Mouse (Mus musculus) kidney, postnatal 10 days (tissue): Measurements from ENCODE around the gene Comt.

Experiments
- DNase-seq: peaks from one replicate; pipeline ENCODE4 v3.0.0; 2021; ENCODE audit warnings: mixed read lengths

Comt gene

DNA sequence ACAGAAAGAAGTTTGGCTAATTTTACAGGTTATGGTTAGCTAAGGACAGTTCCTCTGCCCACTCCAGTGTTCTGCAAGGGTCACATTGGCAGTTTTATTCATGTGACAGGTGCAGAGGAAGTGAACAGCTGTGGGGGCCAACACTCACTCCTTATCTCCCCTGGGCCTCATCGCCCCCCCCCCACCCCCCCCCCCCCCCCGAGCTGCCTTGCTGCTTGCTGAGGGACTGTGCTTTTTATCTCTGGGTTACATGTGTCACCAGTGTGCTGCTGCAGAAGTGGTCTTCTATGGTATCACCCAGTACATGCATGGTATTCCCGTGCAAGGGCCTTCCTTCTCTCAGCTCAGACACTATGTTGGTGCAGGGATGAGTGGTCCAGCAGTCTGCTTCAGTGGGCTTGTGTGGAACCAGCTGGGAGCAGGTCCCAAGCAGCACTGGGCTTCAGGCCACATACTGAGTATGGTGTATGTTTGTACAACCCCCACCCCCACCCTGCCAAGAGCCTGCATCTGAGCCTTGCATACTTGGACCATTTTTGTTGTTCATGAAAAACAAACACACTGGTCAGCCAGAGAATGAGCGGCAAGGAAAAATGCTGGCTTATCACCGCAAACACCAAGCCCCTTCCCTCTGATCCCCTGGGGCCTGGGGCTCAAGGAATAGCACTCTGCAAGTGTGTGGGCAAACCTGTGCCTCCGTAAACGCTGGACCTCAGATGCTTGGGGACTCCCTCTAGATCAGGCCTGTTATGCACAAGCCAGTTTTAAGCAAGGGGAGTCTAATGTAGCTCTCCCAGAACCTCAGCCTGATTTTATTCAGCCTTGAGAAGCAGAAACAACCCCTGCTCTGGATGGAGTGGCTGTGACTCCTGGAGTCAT lies 38.7 kb downstream of the Comt start:
- DNase-seq = peak; percentile 69

- peak; percentile 12 for DNase-seq
Observed at GRCm38 (mm10) chr16:18386972-18387371, 39.7 kb downstream of the Comt start.

GRCm38 (mm10) chr16:18386451-18386850 lies 40.2 kb downstream of the Comt start:
- DNase-seq = peak; percentile 51

DNA sequence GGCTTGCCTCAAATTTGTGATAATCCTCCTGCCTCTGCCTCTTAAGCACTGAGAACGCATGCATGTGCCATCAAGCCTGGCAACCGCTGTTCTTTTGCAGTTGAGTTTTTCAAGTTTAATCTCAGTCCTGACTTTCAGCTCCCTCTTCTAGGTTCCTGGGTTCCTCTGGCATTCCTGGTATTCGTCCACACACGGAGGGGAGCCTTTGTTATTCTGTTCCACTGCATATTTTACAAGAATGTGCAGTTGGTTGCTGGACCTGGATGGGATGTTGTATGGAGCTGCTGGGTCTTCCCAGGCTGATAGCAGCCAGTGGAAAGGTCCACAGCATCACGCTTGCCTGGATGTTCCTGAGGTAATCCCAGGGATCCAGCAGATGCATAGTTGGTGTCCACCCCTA lies 41.2 kb downstream of the Comt start:
- DNase-seq = no peak

DNA sequence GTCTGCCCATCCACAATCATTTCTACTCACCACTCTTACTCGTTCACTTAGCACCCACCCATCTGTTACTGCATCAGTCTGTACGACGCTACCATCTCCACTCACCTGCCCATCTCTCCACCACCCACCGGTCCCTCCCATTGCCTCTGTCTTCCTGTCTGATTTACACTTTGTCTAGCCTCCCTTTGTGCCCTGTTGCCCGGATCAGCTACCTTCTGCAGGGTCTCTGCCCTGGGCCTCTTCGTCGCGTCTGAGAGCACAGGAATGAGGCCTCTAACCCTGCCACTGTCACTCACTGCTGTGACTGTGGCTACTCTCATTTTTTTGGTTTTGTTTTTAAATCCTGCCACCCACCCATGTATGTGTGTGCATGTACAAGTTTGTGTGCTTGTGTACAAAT lies 42.0 kb downstream of the Comt start:
- DNase-seq = no peak

- DNase-seq = peak; percentile 40
Observed at GRCm38 (mm10) chr16:18384211-18384610, 42.4 kb downstream of the Comt start.

GRCm38 (mm10) chr16:18383756-18384155 lies 42.9 kb downstream of the Comt start:
- peak; percentile 75 for DNase-seq

DNA sequence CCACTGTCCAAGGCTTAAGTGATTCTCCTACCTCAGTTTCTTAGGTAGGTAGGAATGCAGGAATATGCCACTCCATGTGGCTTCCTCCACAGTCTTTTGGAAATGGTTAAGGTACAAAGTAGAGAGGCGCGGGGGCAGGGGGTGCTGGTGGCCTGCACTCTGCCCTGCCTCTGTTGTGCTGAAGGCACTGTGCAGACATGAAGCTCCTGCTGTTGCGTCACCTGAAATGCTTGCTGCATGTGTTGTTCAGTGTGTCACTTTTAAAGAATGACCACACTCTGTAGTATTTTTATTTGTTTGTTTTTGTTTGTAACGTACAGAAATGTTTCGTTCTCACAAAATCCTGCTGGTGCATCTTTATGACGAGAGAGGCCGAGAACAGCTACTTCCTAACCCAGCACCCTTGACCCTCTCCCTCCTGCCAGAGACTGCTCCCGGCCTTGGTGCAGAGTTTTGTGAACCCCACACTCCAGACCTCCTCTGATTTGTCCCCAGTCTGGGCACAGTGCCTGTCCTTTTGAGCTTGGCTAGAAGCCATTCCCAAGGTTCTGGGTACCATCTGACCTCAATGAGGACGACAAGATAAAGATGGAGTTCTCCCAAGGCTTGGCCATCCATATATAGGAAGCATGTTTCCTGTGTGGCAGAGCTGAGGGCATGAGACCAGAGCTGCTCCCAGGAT lies 43.5 kb downstream of the Comt start:
- DNase-seq = peak; percentile 68

GRCm38 (mm10) chr16:18381621-18382258 lies 44.9 kb downstream of the Comt start:
- DNase-seq = peak; percentile 67

DNA sequence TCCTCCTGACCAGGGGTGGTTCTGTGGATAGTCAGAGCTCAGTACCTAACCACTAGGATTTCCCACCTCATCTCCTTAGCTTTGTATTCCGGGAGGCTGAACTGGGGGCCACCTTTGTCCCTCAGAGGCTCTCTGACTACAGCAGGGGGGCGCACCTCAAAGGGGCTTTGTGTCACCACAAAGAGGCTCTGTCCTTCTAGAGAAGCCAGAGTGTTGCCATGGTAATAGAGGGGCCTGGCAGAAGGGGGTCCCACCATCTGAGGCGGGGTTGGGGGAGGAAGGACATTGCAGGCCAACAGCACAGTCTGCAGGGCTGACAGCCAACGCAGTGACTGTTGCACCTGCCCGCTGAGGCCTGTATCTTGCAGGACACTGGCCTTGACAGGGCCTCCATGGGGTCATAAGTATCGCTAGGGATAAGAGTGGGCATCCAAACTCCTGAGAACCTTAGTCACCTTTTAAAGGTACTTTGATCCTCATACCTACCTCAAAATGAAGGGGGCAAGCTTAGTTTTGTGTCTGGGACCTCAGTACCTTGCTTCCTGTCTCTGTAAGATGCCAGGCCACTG lies 46.1 kb downstream of the Comt start:
- peak; percentile 6 for DNase-seq

GRCm38 (mm10) chr16:18379338-18380001 lies 47.2 kb downstream of the Comt start:
- peak; percentile 50 for DNase-seq

DNA sequence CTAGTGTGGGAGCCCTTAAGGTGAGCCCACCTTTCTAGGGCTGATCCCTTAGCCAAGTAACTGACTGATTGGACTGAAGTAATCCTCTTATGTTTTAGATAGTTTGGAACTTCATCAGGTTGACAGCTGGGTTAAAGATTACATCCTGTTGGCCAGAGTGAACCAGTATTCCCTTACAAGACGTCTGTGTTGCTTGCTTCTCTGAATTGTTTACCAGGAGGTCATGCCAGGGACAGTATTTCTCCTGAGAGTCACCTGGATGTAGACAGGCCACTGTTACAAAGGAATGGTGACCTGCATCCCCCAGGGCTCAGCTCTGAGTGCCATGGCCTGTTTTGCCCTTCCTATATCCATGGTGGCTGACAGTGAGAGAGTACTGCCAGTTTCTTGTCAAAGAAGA lies 48.2 kb downstream of the Comt start:
- DNase-seq = peak; percentile 8

DNA sequence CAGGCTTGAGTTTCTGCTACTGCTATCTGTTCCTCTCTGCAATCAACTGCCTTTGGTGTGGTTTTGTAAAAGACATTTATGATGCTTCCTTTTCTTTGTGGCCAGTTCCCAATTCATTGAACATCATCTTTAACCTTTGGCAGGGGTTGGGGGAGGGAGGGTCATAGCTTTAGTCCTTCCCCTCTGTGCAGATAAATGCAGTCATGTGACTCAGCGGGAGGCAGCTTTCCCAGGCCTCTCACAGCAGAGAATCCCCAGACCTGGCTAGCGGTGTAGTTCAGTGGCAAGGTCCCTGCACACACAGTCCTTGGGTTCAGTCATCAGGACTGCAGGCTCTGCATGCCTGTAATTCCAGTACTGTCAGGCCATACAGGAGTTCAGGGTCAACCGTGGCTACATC lies 49.4 kb downstream of the Comt start:
- peak; percentile 55 for DNase-seq

DNA sequence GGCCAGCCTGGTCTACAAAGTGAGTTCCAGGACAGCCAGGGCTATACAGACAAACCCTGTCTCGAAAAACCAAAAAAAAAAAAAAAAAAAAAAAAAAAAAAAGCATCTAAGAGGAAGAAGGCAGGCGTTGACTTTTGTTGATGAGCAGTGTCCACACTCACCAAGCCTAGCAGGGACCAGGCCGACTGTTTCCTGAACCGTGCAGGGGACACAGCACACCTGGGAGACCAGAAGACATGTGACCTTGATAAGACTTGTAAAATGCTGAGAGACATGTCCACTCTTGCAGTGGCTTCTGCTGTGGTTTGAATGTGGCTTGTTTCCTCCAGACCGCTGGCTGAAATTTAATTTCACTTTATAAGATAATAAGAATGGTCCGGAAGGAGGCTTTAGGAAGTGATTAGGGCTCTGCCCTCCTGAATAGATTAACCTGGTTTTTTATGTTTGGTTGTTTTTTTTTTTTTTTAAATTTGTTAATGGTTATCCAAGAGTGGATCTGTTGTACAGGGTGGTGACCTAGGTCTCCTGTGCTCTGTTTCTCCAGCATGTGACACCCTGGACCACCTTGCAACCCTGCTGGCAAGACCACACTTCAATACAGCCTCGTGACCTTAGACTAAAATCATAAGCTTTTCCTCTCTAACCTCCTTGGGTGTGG lies 50.2 kb downstream of the Comt start:
- DNase-seq = peak; percentile 15

GRCm38 (mm10) chr16:18373632-18374031 lies 53.0 kb downstream of the Comt start:
- DNase-seq = no peak

DNA sequence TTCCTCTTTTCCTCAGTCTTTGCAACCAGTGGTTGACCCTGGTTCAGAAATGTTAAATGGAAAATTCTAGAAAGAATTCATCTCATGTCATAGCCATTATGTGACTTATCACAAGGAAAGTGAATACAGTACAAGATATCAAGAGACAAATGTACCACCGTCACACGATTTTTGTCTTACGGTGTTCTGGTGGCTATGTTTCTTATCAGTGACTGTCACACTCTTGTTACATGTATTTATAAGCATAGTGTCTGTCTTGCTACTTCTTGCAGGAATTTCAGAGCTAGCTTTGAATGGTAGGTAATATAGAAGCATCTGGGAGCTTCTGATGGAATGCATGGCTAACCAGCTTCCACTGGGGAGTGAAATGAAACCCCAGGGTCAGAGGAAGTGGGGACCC lies 56.5 kb downstream of the Comt start:
- DNase-seq = no peak

GRCm38 (mm10) chr16:18366849-18367248 lies 59.8 kb downstream of the Comt start:
- no peak for DNase-seq

DNA sequence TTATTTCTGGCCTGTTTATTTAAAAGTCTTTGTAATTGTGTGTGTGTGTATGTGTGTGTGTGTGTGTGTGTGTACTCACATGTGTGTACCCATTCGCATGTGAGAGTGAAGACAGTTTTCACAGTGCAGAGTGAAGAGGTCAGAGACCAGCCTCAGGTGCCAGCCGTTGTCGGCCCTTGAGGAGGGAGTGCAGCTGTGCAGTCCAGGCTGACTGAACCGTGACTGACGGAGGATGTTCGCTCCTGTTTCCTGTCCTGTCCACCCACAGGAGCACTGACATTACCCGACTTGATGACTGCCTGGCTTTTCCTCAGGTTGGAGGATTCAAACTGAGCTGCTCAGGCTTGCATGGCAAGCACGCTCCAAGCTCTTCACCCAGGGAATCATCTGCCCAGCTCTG lies 63.7 kb downstream of the Comt start:
- peak; percentile 34 for DNase-seq

- peak; percentile 37 for DNase-seq
Observed at GRCm38 (mm10) chr16:18360151-18360805, 66.4 kb downstream of the Comt start.

GRCm38 (mm10) chr16:18357977-18358376 lies 68.7 kb downstream of the Comt start:
- DNase-seq = no peak

GRCm38 (mm10) chr16:18356961-18357360 lies 69.7 kb downstream of the Comt start:
- no peak for DNase-seq
